Mouse (Mus musculus) heart, embryonic 16.5 days (tissue): ENCODE data around the gene Asna1. TPM values are rescaled to one million over a fixed set of nuclear protein-coding genes. Genes with fewer than 3 reads are reported as not detected.

ENCODE experiments used
- ATAC-seq: fragments of 200-750 bp; cut with Nextera tagmentation; replicated peaks from 2 replicates; pipeline ENCODE4 v1.8.0; 2017; ENCODE audit warnings: moderate number of reproducible peaks; ENCODE audit not compliant: insufficient read depth, low FRiP score; ENCODE audit errors: extremely low read depth
- H3K27ac ChIP-seq: fragments of 300-500 bp; sonication (generic); 2 replicates; pipeline ENCODE4 v1.5.1; 2014; ENCODE audit warnings: mild to moderate bottlenecking, low read length, control low read depth, moderate library complexity
- H3K27me3 ChIP-seq: fragments of 300-500 bp; sonication (generic); 2 replicates; pipeline ENCODE4 v1.6.1; 2014; ENCODE audit warnings: low read length, mixed read lengths; ENCODE audit not compliant: control insufficient read depth, insufficient read depth
- H3K36me3 ChIP-seq: fragments of 300-500 bp; sonication (generic); 2 replicates; pipeline ENCODE4 v1.6.1; 2014; ENCODE audit not compliant: control insufficient read depth, insufficient read depth
- H3K4me1 ChIP-seq: fragments of 300-500 bp; sonication (generic); 2 replicates; pipeline ENCODE4 v1.6.1; 2014; ENCODE audit warnings: low read length, mixed read lengths; ENCODE audit not compliant: control insufficient read depth, insufficient read depth
- H3K4me2 ChIP-seq: fragments of 300-500 bp; sonication (generic); 2 replicates; pipeline ENCODE4 v1.6.1; 2014; ENCODE audit warnings: low read depth, mild to moderate bottlenecking, control low read depth, low read length
- H3K4me3 ChIP-seq: fragments of 300-500 bp; sonication (generic); 2 replicates; pipeline ENCODE4 v1.5.1; 2014; ENCODE audit warnings: mild to moderate bottlenecking, control low read depth, low read length
- H3K9ac ChIP-seq: fragments of 300-500 bp; sonication (generic); 2 replicates; pipeline ENCODE4 v1.6.1; 2014; ENCODE audit warnings: low read length, control low read depth
- H3K9me3 ChIP-seq: fragments of 300-500 bp; sonication (generic); replicated peaks from 2 replicates; pipeline ENCODE4 v1.6.1; 2016; ENCODE audit warnings: low read length; ENCODE audit not compliant: control insufficient read depth
- WGBS: fragments of 180-500 bp; shearing (Covaris S2); extraction: QIAGEN DNeasy Blood & Tissue Kit; methylation state at CpG from one replicate; pipeline ENCODE4 v1.1.7; 2014; 5-methylcytosine and 5-hydroxymethylcytosine counted together
- polyA plus RNA-seq: library from polyadenylated mRNA; unstranded; fragments of >200 nt; fragmentation: Nextera tagmentation; extraction: Ambion mirVana; gene quantifications from 2 replicates; pipeline ENCODE4 v1.2.1, GENCODE M21; 2015

Gene Asna1
- 111 and 112 TPM in 2 replicates for polyA plus RNA-seq

GRCm38 (mm10) chr8:85025098-85025932 is at the start of gene Asna1:
Asna1 (minus strand) TSS chr8:85025281.
- Histone ChIP-seq H3K4me3 (peak within 1 kb of the TSS; percentile 88), H3K4me2 (peak within 1 kb of the TSS; percentile 96), H3K9ac (peak within 1 kb of the TSS; percentile 88), H3K4me1 (peaks cover 36% of the 10 kb centered on the region), H3K9me3 (no peaks in the 10 kb centered on the region), H3K27me3 (no peaks in the 10 kb centered on the region), H3K36me3 (peaks cover 31% of the 10 kb centered on the region), H3K27ac (peak within 1 kb of the TSS; percentile 83)
- ATAC-seq, result peak; percentile 84
- 5% methylated on average over 30 of the region's 30 CpGs for WGBS

- Histone ChIP-seq H3K4me3 (no peak overlapping the region), H3K27me3 (no peaks in the 10 kb centered on the region), H3K9ac (no peak overlapping the region), H3K9me3 (no peaks in the 10 kb centered on the region), H3K36me3 (peaks cover 34% of the 10 kb centered on the region), H3K4me1 (peaks cover 15% of the 10 kb centered on the region), H3K4me2 (no peak overlapping the region), H3K27ac (no peak overlapping the region)
- no peak for ATAC-seq
- WGBS, result 89% methylated on average over 10 of the region's 10 CpGs
These were observed 49.5 kb upstream of the Asna1 start for GRCm38 (mm10) chr8:85074617-85075016.

- H3K27me3 ChIP-seq, result no peaks in the 10 kb centered on the region
- no peak overlapping the region for H3K4me2 ChIP-seq
- no peak overlapping the region for H3K4me3 ChIP-seq
- H3K9me3 ChIP-seq, result no peaks in the 10 kb centered on the region
- ATAC-seq, result no peak
- no peak overlapping the region for H3K27ac ChIP-seq
- WGBS, result 79% methylated on average over 10 of the region's 10 CpGs
- no peak overlapping the region for H3K9ac ChIP-seq
- H3K4me1 ChIP-seq, result peaks cover 14% of the 10 kb centered on the region
- H3K36me3 ChIP-seq, result peaks cover 34% of the 10 kb centered on the region
These were observed 49.1 kb upstream of the Asna1 start for GRCm38 (mm10) chr8:85074167-85074566.

- H3K9ac ChIP-seq, result no peak overlapping the region
- no peaks in the 10 kb centered on the region for H3K27me3 ChIP-seq
- H3K27ac ChIP-seq, result no peak overlapping the region
- H3K4me1 ChIP-seq, result peaks cover 9% of the 10 kb centered on the region
- no peak for ATAC-seq
- WGBS, result 85% methylated on average over 15 of the region's 15 CpGs
- H3K4me2 ChIP-seq, result no peak overlapping the region
- peaks cover 27% of the 10 kb centered on the region for H3K36me3 ChIP-seq
- no peaks in the 10 kb centered on the region for H3K9me3 ChIP-seq
- no peak overlapping the region for H3K4me3 ChIP-seq
These were observed 48.0 kb upstream of the Asna1 start for GRCm38 (mm10) chr8:85073041-85073612.

- H3K9ac ChIP-seq, result peak overlapping the region; percentile 96
- H3K4me3 ChIP-seq, result peak overlapping the region; percentile 95
- peaks cover 9% of the 10 kb centered on the region for H3K4me1 ChIP-seq
- no peaks in the 10 kb centered on the region for H3K9me3 ChIP-seq
- peak overlapping the region; percentile 87 for H3K4me2 ChIP-seq
- H3K36me3 ChIP-seq, result peaks cover 27% of the 10 kb centered on the region
- no peak for ATAC-seq
- 39% methylated on average over 9 of the region's 9 CpGs for WGBS
- H3K27ac ChIP-seq, result peak overlapping the region; percentile 98
- H3K27me3 ChIP-seq, result no peaks in the 10 kb centered on the region
These were observed 47.4 kb upstream of the Asna1 start for GRCm38 (mm10) chr8:85072364-85072929.

- under 1% methylated on average over 68 of the region's 68 CpGs for whole genome bisulfite sequencing
- ATAC-seq, result peak; percentile 92
- peak within 1 kb of the TSS; percentile 96 for H3K9ac ChIP-seq
These were observed 46.6 kb upstream of the Asna1 start, which contains the start of gene Dhps for GRCm38 (mm10) chr8:85071514-85072281. Dhps (plus strand) TSS chr8:85071757.

GRCm38 (mm10) chr8:85071041-85071440 is 46.0 kb upstream of the Asna1 start:
- no peak for ATAC-seq
- 83% methylated on average over 5 of the region's 5 CpGs for WGBS
- peak overlapping the region; percentile 95 for H3K4me3 ChIP-seq

More at GRCm38 (mm10) chr8:85071514-85072281, 46.6 kb upstream of the Asna1 start, which contains the start of gene Dhps:
- H3K27ac ChIP-seq, result peak within 1 kb of the TSS; percentile 98
- peaks cover 9% of the 10 kb centered on the region for H3K4me1 ChIP-seq
- H3K36me3 ChIP-seq, result peaks cover 26% of the 10 kb centered on the region
- no peaks in the 10 kb centered on the region for H3K27me3 ChIP-seq
- peak within 1 kb of the TSS; percentile 95 for H3K4me3 ChIP-seq
- peak within 1 kb of the TSS; percentile 87 for H3K4me2 ChIP-seq
- no peaks in the 10 kb centered on the region for H3K9me3 ChIP-seq

GRCm38 (mm10) chr8:85067982-85068381 is 42.9 kb upstream of the Asna1 start, which contains the start of gene Gm5741:
Gm5741 (minus strand) TSS chr8:85067982.
- H3K27me3 ChIP-seq, result no peaks in the 10 kb centered on the region
- H3K9ac ChIP-seq, result no peak within 1 kb of the TSS
- no peak for ATAC-seq
- H3K27ac ChIP-seq, result no peak within 1 kb of the TSS
- H3K4me2 ChIP-seq, result no peak within 1 kb of the TSS
- peaks cover 9% of the 10 kb centered on the region for H3K4me1 ChIP-seq
- H3K4me3 ChIP-seq, result no peak within 1 kb of the TSS
- no peaks in the 10 kb centered on the region for H3K36me3 ChIP-seq
- no peaks in the 10 kb centered on the region for H3K9me3 ChIP-seq

More at GRCm38 (mm10) chr8:85071041-85071440, 46.0 kb upstream of the Asna1 start:
- no peaks in the 10 kb centered on the region for H3K9me3 ChIP-seq
- no peaks in the 10 kb centered on the region for H3K27me3 ChIP-seq
- H3K27ac ChIP-seq, result peak overlapping the region; percentile 98
- H3K9ac ChIP-seq, result peak overlapping the region; percentile 96
- H3K36me3 ChIP-seq, result peaks cover 19% of the 10 kb centered on the region
- peaks cover 9% of the 10 kb centered on the region for H3K4me1 ChIP-seq
- peak overlapping the region; percentile 87 for H3K4me2 ChIP-seq
